Mouse (Mus musculus) layer of hippocampus, postnatal 25 days (tissue): Measurements from ENCODE around the gene Polg2. TPM values are rescaled to one million over a fixed set of nuclear protein-coding genes. Genes with fewer than 3 reads are reported as not detected.
"Not testable (repeated sequence)": the region's sequence is repeated elsewhere in the genome, so short reads cannot be mapped to it uniquely, and the experiment has no call there.

Source experiments
- DNase-seq, 2 experiments: peaks; one replicate each; pipeline ENCODE4 v3.0.0; 2022; ENCODE audit warnings: mixed read lengths in 2 of 2, low spot score in 1 of 2; ENCODE audit errors: extremely low spot score in 1 of 2
- total RNA-seq, 2 experiments: library from RNA; stranded (reverse); gene quantifications; 2 replicates each; pipeline ENCODE4 v1.2.3; 2021

The Polg2 gene
- total RNA-seq, 2 experiments from 2014 or later: 4.0 to 4.1 TPM

DNA sequence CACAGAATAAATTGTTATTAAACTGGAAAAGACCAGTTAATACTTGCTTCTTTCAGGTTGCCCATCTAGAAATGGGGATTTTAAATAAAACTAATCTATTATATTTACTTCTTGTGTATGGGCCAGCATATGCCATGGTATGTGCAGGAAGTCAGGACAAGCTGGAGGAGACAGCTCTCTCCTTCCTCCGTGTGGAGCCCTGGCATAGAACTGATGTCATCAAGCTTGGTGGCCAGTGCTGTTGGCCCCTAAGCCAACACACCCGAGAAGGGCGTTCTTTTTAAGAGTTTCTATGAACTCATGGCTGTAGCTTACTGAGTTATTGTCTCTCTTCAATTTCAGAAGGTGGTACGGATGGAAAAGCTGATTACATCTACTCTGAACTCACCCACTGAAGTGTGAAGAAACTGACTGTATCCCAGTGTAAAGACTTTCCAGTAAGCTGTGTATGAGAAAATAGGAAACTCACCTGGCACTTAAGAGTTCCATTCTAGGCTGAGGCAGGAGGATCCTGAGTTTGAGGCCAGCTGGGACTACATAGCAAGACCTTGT, 12.7 kb downstream of the Polg2 start:
- no peak for DNase-seq

DNA sequence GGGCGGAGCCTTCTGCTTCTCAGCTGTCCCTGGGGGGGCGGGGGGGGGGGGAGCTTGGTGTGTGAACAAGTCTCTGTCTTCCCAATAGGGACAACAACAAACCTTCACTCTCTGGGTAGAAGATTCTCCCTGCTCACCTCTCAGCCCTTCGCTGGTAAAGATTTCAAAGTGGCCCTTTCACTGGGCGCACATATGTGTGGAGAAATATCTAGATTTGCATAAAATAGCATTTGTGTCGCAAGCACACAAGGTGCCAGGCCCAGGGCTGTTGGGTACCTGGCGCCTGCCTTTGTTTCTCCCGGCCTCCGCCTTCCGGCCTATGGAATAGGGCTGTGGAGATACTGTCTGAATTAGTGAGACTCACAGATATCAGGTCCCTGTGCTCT, 16.5 kb downstream of the Polg2 start:
- no peak for DNase-seq

DNA sequence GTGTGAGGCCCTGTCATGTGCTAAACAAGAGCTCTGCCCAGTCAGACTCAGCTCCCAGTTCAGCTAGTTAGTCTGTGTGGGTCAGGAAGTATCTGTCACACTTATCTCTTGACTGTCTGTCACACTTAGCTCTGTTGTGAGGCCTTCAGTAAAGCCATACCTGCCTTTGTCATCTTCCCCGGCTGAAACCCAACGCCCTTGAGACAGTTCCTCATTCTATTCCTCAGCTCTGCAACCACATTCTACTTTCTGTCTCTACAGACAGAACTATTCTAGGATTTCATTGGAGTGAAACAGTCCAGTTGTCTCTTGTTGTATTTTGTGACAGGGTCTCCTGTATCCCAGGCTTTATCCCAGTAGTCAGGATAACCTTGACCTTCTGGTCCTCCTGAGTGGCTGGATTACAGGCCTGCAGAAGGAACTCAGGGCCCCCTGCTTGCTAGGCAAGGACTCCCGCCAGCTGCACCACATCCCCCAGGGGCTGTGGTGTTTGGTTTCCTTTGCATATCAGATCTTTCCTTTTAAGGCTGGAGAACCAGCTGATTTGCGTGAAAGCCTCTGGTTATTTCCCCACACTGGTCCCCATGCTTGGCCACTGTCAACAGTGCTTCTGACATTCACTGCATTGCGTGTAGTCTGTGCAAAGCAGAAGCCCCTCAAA, 17.1 kb downstream of the Polg2 start:
- no peak for DNase-seq

DNA sequence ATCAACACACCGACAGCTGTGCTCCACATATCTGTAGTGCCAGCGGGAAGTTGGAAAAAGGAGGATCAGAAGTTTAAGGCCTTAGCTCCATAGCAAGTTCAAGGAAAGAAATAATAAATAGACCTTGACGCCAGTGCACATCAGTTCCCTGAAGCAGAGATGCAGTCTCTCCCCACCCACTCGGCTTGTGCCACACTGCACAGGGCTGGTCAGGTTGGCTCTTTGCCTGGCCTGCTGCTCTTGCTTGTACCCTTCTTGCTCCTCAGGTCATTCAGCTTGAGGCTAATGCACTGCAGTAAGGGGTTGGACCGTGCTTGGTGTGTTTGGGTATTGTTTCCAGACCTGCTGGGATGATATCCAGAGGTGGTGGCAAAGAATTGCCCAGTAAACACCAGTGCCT, 18.8 kb downstream of the Polg2 start:
- no peak for DNase-seq

DNA sequence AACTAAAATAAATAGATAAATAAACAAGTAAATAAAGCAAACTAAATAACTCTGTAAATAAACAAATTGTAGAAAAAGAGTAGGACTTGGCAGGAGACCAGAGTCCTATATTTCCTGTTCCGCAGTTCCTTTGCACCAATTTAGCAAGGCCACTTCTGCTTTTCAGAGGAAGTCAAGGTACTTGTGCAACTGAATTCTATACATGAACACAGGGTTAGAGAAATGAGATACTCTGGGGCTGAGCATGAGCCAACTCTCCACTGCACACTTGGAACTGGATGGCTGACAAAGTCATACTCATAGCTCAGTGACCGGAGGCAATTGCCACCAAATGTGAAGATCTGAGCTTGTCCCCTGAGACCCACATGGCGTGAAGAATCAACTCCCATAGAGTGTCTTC, 20.3 kb downstream of the Polg2 start:
- no peak for DNase-seq

DNA sequence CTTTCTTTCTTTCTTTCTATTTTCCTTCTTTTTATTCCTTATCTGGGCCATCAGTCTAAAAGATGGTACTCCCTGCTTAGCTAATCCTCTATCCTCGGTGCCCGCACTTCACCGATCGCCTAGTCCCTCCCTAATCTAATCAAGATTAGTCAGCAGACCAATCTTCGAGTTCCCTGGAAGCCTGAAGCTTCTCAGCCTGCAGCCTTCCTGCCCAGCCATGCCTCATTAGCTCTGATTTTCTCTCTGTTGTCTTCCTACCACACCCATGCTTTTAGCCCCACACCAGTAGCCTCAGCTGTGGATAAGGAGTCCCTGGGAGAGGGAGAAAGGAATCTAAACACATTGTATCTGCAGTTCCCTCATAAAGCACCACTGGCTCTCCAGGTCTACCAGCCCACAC, 23.8 kb downstream of the Polg2 start:
- DNase-seq: no peak

DNA sequence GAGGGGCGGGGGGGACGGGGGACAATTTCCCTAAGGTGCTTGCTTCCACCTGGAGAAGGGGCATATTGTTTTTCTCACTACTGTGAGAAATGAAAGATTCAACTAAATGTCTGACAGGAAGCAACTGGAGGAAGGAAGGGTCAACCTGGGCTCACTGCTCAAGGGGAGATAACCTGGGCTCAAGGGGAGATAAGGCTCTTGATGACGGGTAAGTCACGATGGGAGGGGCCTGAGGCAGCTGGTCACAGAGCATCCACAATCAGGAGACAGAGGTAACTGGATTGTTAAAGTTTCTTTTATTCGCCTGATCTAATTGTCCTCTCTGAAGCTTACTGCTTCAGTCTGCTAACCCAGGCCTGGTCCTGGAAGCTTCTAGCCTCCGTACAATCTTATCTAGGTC, 26.0 kb downstream of the Polg2 start:
- DNase-seq: no peak

DNA sequence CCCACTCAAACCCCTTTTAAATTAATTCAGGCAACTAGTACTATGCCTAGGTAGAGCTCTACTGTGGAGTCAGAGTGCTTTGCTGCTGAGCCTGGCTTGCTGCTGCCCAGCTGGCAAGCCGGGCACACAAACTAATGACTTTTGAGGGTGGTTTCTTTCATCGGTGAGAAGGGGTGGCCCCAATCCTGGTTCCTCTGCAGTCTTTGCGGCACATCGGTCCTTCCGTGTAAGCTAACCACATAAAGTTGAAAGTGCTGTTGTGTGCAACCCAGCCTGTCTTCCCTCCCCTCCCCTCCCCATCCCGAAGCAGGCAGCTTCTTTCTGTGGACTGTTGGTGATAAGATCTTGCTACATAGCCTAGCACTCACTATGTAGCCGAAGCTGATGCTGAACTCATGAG, 27.2 kb downstream of the Polg2 start:
- DNase-seq: no peak

DNA sequence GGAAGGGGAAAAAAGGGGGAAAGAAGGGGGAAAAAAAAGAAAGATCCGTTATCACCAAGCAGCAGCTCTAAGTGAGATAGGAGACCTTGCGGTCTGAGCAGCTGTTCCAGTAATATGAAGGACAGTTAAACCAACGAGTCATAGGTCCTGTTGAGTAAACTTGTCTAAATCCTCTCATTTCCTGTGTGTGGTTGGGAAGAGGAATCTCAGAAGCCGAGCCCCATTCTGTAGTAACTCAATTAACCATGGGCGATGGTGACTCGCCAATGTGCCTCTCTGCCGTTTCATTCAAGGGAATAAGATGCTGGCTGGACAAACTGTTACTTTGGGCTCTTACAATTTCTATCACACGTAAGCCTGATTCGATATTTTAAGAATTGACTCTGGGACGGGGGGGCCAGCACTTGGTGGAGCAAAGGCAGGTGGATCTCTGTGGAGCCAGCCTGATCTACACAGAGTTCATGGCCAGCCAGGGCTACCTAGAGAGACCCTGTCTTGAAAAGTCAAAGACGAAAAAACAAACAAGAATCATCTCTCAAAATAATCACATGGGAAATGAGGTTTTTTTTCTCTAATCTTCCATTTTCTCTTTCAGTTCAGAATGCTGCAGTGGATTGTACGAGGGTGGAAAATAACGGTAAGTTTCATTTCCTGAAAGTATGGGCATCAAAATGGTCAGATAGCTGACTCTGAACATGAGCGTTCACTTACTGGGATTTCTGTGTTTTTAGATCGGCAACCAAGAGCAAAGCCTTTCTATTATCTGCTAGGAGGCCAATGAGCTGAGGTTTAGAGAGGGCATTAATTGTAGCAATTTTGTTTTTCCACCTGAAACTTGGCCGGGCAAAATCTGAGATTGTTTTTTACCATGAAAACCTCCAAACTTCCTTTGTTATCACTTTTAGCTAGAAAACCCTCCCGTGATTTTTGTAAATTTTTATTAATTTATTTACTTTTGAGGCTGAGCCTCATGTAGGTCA, 28.0 kb downstream of the Polg2 start, which contains the start of gene Milr1:
Milr1 (plus strand) TSS at position 188 of the 980 bp plus-strand sequence.
- DNase-seq: no peak

DNA sequence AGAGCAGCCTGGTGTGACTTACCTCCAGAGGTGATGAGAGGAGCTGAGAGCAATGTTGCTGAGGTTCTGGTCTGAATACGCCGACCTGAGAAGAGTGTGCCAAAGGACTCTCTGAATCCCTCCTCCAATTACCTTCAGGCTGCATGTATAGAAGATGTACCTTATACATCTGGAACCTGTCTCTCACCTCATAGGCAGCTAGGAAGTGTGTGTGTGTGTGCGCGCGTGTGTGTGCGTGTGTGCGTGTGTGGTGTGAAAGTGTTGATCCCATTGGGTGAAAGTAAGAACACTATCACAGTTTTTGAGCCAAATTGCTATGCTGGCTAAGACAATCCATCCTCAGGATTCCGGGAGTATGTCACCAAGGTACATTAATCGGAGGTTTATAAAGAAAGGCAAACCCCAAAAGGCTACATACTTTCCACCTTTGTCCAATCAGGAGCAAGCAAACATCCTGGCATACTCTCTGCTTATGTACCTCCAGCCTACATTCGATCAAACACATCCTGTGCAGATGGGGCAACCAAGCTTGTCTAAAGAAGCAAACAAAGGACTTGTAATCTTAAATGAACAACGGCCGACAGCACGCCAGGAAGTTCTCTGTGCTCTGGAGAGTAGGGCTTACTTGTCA, 29.1 kb downstream of the Polg2 start, which contains the start of gene Pecam1:
Pecam1 (minus strand) TSS at position 508 of the 631 bp plus-strand sequence.
- DNase-seq: no peak

DNA sequence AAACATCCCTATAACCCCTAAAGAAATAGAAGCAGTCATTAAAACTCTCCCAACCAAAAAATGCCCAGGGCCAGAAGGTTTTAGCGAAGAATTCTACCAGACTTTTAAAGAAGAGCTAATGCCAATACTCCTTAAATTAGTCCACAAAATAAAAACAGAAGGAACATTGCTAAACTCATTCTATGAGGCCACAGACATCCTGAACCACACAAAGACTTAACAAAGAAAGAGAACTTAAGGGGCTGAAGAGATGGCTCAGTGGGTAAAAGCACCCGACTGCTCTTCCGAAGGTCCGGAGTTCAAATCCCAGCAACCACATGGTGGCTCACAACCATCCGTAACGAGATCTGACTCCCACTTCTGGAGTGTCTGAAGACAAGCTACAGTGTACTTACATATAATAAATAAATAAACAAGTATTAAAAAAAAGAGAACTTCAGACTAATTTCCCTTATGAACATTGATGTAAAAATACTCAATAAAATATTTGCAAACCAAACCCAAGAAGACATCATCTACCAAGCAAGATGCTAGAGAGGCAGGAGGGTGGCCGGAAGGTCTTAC, 29.7 kb downstream of the Polg2 start:
- not testable (repeated sequence) for DNase-seq

DNA sequence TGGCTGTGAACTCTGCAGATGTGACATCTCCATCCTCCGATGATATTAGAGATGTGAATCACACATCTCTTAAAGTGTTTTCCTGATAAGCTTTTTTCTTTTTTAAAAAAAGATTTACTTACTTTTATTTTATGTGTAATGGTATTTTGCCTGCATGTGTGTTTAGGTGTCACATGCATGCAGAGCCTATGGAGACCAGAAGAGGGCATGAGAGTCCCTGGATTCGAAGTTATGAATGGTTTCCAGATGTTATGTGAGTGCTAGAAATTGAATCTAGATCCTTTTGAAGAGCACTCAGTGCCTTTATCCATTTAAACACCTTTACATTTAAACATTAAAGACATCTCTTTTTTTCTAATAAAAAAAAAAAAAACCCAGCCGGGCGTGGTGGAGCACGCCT, 34.4 kb downstream of the Polg2 start:
- no peak for DNase-seq

DNA sequence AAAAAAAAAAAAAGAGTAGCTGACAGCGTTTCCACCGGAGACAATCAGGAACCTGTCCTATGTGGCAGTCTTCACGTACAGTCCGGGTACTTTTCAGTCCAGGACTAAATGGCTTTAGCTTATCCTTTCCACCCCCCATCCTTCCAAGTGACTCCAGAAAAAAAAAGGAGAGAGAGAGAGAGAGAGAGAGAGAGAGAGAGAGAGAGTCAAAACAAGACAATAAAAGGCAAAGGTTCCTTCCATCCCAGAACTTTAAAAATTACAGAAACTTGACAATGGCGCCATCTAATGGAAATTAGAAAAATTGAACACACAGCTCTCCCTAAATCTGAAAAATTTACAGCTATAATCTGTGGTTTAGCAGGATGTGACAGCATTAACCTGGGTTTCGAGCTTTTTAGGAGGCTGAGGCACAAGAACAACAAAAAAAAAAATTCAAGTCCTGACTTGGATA, 36.9 kb downstream of the Polg2 start:
- DNase-seq: no peak

DNA sequence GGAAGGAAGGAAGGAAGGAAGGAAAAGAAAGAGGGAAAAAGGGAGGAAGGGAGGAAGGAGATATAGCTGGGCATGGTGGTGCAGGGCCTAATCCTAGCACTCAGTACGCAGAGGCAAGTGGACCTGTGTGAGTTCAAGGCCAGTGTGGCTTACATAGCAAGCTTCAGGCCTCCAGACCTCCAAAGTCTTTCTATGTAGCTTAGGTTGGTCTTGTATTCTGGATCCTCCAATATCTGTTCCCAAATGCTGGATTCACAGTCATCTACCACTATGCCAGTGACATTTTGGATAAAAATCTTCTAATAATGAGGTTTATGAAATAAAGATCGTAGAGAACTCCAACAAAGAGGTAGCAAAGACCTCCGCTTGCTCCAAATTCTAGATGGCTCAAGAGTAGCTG, 37.5 kb downstream of the Polg2 start:
- DNase-seq: no peak

DNA sequence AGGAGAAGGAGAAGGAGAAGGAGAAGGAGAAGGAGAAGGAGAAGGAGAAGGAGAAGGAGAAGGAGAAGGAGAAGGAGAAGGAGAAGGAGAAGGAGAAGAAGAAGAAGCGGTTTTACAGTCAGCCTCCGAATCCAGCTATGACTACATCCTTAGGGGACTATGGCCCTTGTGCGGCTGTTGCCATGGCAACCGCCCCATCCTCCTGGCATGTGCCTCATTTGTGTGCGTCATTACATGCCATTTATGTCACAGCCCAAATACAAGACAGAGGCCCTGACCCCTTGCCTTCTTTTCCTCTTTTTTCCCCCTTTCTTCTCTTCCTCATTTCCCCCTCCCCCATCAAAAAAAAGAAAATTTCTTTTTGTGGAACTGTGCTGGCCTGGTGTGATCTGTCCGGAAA, 38.1 kb downstream of the Polg2 start:
- no peak for DNase-seq

DNA sequence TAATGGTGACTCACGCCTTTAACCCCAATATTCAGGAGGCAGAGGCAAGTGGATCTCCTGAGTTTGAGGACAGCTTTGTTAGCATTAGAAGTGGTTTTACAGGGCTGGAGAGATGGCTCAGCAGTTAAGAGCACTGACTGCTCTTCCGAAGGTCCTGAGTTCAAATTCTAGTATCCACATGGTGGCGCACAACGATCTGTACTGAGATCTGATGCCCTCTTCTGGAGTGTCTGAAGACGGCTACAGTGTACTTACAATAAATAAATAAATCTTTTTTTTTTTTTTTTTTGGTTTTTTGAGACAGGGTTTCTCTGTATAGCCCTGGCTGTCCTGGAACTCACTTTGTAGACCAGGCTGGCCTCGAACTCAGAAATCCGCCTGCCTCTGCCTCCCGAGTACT, 38.6 kb downstream of the Polg2 start:
- DNase-seq: not testable (repeated sequence)

DNA sequence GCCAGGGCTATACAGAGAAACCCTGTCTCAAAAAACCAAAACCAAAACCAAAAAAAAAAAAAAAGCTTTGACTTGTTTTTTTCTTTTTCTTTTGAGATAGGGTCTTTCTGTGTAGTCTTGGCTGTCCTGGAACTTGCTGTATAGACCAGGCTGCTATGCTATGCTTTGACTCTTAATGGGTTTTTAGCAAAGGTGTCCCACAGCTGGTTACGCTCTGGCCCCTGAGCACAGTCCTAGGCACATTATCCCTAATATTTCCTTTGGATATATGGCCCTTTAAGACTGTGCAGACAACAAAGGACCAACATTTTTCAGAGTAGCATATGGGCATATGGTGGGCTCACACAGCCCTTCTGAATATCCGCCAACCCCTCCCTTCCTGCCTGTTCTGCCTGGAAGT, 40.2 kb downstream of the Polg2 start:
- no peak for DNase-seq

DNA sequence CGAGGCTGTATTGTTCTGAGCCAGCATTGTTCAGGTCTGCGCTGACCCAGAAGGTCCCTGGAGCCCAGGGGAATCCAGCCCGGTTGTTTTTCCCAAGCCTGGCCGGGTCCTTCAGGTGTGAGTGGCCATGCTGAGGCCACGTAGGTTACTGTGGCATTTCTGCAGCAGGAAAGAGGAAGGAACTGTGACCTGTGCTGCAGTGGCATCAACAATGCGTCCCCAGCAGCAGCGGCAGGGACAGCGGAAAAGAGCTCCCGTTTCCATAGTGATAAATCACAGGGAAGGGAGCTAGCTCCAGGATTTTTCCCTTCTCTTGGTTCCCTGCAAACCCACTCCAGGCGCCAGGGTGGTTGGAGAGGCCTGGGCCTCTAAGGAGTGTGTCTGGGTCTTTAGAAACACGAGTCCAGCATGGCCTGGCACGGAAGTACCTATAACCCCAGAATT, 42.1 kb downstream of the Polg2 start:
- peak; percentile 23 to 33 for DNase-seq

DNA sequence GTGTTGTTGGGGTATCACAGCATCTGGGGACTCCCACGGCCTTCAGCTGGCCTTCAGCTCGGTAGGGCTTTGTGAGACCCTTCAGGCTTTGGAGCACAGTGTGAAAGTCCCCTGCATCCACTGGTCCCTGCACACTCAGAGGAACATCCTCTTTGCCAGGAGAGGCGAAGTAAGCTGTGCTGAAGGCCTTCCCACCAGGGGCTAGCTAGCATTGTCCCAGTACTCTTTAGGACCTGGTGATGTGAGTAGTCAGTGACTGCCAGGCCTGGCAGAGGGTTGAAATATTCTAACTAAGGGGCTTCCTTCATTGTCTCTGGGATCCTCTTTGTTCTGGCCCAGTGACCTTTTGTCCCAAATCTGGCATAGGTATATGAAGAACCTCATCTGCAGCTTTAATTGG, 42.7 kb downstream of the Polg2 start:
- no peak for DNase-seq

DNA sequence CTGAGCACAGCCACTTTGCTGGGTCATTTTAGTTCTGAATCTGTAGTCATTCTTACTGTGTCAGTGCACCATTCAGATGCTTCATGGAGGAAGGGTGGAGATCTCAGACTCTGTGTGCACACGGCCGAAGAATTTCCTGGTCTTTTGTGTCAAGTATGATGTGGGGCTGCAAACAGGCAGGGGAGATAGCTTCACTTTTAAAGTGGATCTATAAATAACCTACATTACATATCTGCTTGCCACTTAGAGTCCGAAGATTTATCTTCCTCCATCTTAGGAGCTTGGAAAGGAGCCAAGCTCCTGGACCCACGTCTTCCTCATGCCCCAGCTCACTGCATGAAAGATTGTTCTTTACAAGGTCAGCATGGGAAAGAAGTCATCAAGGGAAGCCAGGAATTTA, 48.6 kb downstream of the Polg2 start:
- no peak for DNase-seq
